9 mouse cellular contexts compared by ENCODE assay signal in genomic region chr7:126248641-126249141, GRCm38 (mm10). TPM values are rescaled to one million over a fixed set of nuclear protein-coding genes. Genes with fewer than 3 reads are reported as not detected.
DNase-seq lines count a peak whose midpoint lies in the region; ATAC-seq and TF ChIP-seq lines count a peak whose summit lies in the region.
"Had no signal": no experiment of that assay in that cellular context is flagged by ENCODE, and none has a peak within 500 bp of the region (broad histone marks: within the 10 kb centered on the region; RNA-seq: fewer than 3 reads in every experiment).

No protein-coding gene starts in this region.

- peaks cover 6% of the 10 kb centered on the region; the same call in 1 of the 2 replicates for H3K4me1 ChIP-seq in kidney, embryonic 16.5 days (ENCODE audit: insufficient read depth, low read length)
- H3K4me1 ChIP-seq in forebrain, embryonic 12.5 days: peaks cover 10% of the 10 kb centered on the region
- peaks cover 11% of the 10 kb centered on the region for H3K4me1 ChIP-seq in heart, postnatal 0 days (ENCODE audit: control insufficient read depth, insufficient read depth)
- H3K4me1 ChIP-seq in neural tube, embryonic 13.5 days (replicated peaks): peaks cover 10% of the 10 kb centered on the region
- H3K4me1 ChIP-seq in liver, embryonic 11.5 days (replicated peaks; ENCODE audit: control insufficient read depth, insufficient read depth, low read length): 0 out of 2 replicates have a peak, but pooled peaks cover 2% of the 10 kb centered on the region

- 44% methylated on average over 17 of the region's 17 CpGs for WGBS in kidney, embryonic 16.5 days
- 52% methylated on average over 17 of the region's 17 CpGs for WGBS in forebrain, embryonic 12.5 days
- WGBS in heart, postnatal 0 days: 20% methylated on average over 17 of the region's 17 CpGs
- WGBS in neural tube, embryonic 13.5 days: 46% methylated on average over 17 of the region's 17 CpGs
- WGBS in liver, embryonic 11.5 days: 42% methylated on average over 17 of the region's 17 CpGs

- no peak for TF ChIP-seq CTCF in heart, postnatal 0 days (IDR thresholded peaks at IDR 0.05; ENCODE audit: low read depth)

- H3K9ac ChIP-seq in kidney, embryonic 16.5 days (replicated peaks; ENCODE audit: low read length): peak overlapping the region; percentile 48; the same call in 1 of the 2 replicates
- peak overlapping the region; percentile 7; the same call in 1 of the 2 replicates for H3K9ac ChIP-seq in forebrain, embryonic 12.5 days
- H3K9ac ChIP-seq in heart, postnatal 0 days (replicated peaks; ENCODE audit: low read depth, low read length): peak overlapping the region; percentile 66
- H3K9ac ChIP-seq in neural tube, embryonic 13.5 days: peak overlapping the region; percentile 12; the same call in 1 of the 2 replicates
- H3K9ac ChIP-seq in liver, embryonic 11.5 days (ENCODE audit: low read depth, low read length): no peak overlapping the region

- DNase-seq in kidney, postnatal 4 days: no peak
- DNase-seq in heart, postnatal 0 days (ENCODE audit: low spot score): no peak
- DNase-seq in right cerebral cortex, postnatal 4 days: no peak
- no peak for DNase-seq in liver, embryonic 11.5 days (ENCODE audit: low spot score)
- DNase-seq: kidney, adult 11 months; thymus, postnatal 36 days had no signal

- no peak for TF ChIP-seq EP300 in heart, postnatal 0 days (IDR thresholded peaks at IDR 0.05; ENCODE audit: low read depth)

- H3K4me3 ChIP-seq in kidney, embryonic 16.5 days (ENCODE audit: low read length): no peak overlapping the region
- H3K4me3 ChIP-seq in forebrain, embryonic 12.5 days (replicated peaks): no peak overlapping the region
- peak overlapping the region; percentile 55 for H3K4me3 ChIP-seq in heart, postnatal 0 days (ENCODE audit: low read depth, low read length)
- peak overlapping the region; percentile 19; the same call in 1 of the 2 replicates for H3K4me3 ChIP-seq in neural tube, embryonic 13.5 days
- H3K4me3 ChIP-seq in liver, embryonic 11.5 days (ENCODE audit: low read depth, low read length): no peak overlapping the region

- no peak for ATAC-seq in kidney, embryonic 16.5 days (ENCODE audit: low FRiP score, low TSS enrichment)
- no peak for ATAC-seq in forebrain, embryonic 12.5 days (ENCODE audit: low FRiP score)
- ATAC-seq in heart, postnatal 0 days (ENCODE audit: insufficient read depth, low read depth): 0 out of 2 replicates have a peak, but pooled peaks have one; percentile 7
- ATAC-seq in neural tube, embryonic 13.5 days (ENCODE audit: low read depth): no peak
- ATAC-seq in liver, embryonic 11.5 days (replicated peaks; ENCODE audit: low FRiP score): no peak

- H3K27ac ChIP-seq in kidney, embryonic 16.5 days (ENCODE audit: low read length): no peak overlapping the region
- no peak overlapping the region for H3K27ac ChIP-seq in forebrain, embryonic 12.5 days
- peak overlapping the region; percentile 68 for H3K27ac ChIP-seq in heart, postnatal 0 days (ENCODE audit: low read depth)
- no peak overlapping the region for H3K27ac ChIP-seq in neural tube, embryonic 13.5 days (replicated peaks)
- H3K27ac ChIP-seq in liver, embryonic 11.5 days (ENCODE audit: low read depth, low read length): no peak overlapping the region

- no peaks in the 10 kb centered on the region for H3K9me3 ChIP-seq in kidney, embryonic 16.5 days (ENCODE audit: low read length)
- no peaks in the 10 kb centered on the region for H3K9me3 ChIP-seq in forebrain, embryonic 12.5 days
- no peaks in the 10 kb centered on the region for H3K9me3 ChIP-seq in heart, postnatal 0 days (replicated peaks; ENCODE audit: control insufficient read depth, low read length)
- no peaks in the 10 kb centered on the region for H3K9me3 ChIP-seq in neural tube, embryonic 13.5 days
- H3K9me3 ChIP-seq in liver, embryonic 11.5 days (ENCODE audit: control insufficient read depth, low read length): no peaks in the 10 kb centered on the region

- H3K4me2 ChIP-seq in kidney, embryonic 16.5 days (replicated peaks; ENCODE audit: low read depth, low read length): 0 out of 2 replicates have a peak overlapping the region, but pooled peaks have one; percentile 26
- H3K4me2 ChIP-seq in forebrain, embryonic 12.5 days: no peak overlapping the region
- peak overlapping the region; percentile 65 for H3K4me2 ChIP-seq in heart, postnatal 0 days (ENCODE audit: low read depth, low read length)
- peak overlapping the region; percentile 21 for H3K4me2 ChIP-seq in neural tube, embryonic 13.5 days
- no peak overlapping the region for H3K4me2 ChIP-seq in liver, embryonic 11.5 days

- peaks cover 4% of the 10 kb centered on the region; the same call in 1 of the 2 replicates for H3K27me3 ChIP-seq in kidney, embryonic 16.5 days (ENCODE audit: insufficient read depth, low read length)
- peaks cover 38% of the 10 kb centered on the region for H3K27me3 ChIP-seq in forebrain, embryonic 12.5 days
- H3K27me3 ChIP-seq in heart, postnatal 0 days (ENCODE audit: control insufficient read depth, insufficient read depth, low read length): no peaks in the 10 kb centered on the region
- peaks cover 5% of the 10 kb centered on the region; the same call in 1 of the 2 replicates for H3K27me3 ChIP-seq in neural tube, embryonic 13.5 days
- H3K27me3 ChIP-seq in liver, embryonic 11.5 days (replicated peaks; ENCODE audit: control insufficient read depth, insufficient read depth, low read length): peaks cover 10% of the 10 kb centered on the region

- no peaks in the 10 kb centered on the region for H3K36me3 ChIP-seq in kidney, embryonic 16.5 days (ENCODE audit: insufficient read depth, low read length)
- H3K36me3 ChIP-seq in forebrain, embryonic 12.5 days (replicated peaks): no peaks in the 10 kb centered on the region
- H3K36me3 ChIP-seq in heart, postnatal 0 days (replicated peaks; ENCODE audit: control insufficient read depth, insufficient read depth, low read length): no peaks in the 10 kb centered on the region
- no peaks in the 10 kb centered on the region for H3K36me3 ChIP-seq in neural tube, embryonic 13.5 days
- no peaks in the 10 kb centered on the region for H3K36me3 ChIP-seq in liver, embryonic 11.5 days (ENCODE audit: control insufficient read depth, insufficient read depth, low read length)

RNA-seq across cellular contexts. Expression of gene Sbk1, which starts 23.7 kb away (rescaled TPM):
- polyA plus RNA-seq in kidney, embryonic 16.5 days (2015; fragmentation: Nextera tagmentation; extraction: Ambion mirVana): 25.9 and 29.7 TPM in 2 replicates
- 264 and 272 TPM in 2 replicates for polyA plus RNA-seq in forebrain, embryonic 12.5 days (2016; fragmentation: Nextera tagmentation; extraction: Ambion mirVana)
- total RNA-seq in heart, postnatal 0 days (2014; rRNA removed; ENCODE audit: low replicate concordance): 42.0 and 48.9 TPM in 2 replicates
- polyA plus RNA-seq in heart, postnatal 0 days (2015; fragmentation: Nextera tagmentation; extraction: Ambion mirVana): 14.9 and 17.4 TPM in 2 replicates
- polyA plus RNA-seq in neural tube, embryonic 13.5 days (2015; fragmentation: Nextera tagmentation; extraction: Ambion mirVana): 238 and 247 TPM in 2 replicates
- 13.6 and 14.2 TPM in 2 replicates for polyA plus RNA-seq in liver, embryonic 11.5 days (2014; fragmentation: Nextera tagmentation; extraction: Ambion mirVana)

RNA-seq across cellular contexts. Expression of gene Xpo6, which starts 48.4 kb away (rescaled TPM):
- polyA plus RNA-seq in kidney, embryonic 16.5 days (2015; fragmentation: Nextera tagmentation; extraction: Ambion mirVana): 48.3 and 54.3 TPM in 2 replicates
- polyA plus RNA-seq in forebrain, embryonic 12.5 days (2016; fragmentation: Nextera tagmentation; extraction: Ambion mirVana): 74.4 and 74.8 TPM in 2 replicates
- total RNA-seq in heart, postnatal 0 days (2014; rRNA removed; ENCODE audit: low replicate concordance): 52.9 and 78.8 TPM in 2 replicates
- 12.3 and 14.2 TPM in 2 replicates for polyA plus RNA-seq in heart, postnatal 0 days (2015; fragmentation: Nextera tagmentation; extraction: Ambion mirVana)
- polyA plus RNA-seq in neural tube, embryonic 13.5 days (2015; fragmentation: Nextera tagmentation; extraction: Ambion mirVana): 47.8 and 54.7 TPM in 2 replicates
- 58.7 and 59.7 TPM in 2 replicates for polyA plus RNA-seq in liver, embryonic 11.5 days (2014; fragmentation: Nextera tagmentation; extraction: Ambion mirVana)

Comparison
In these comparisons a context has a peak if more than half of its experiments do, and no peak if none do; other contexts are left out.
1. H3K4me2 ChIP-seq: peak in kidney, embryonic 16.5 days (single experiment), heart, postnatal 0 days (single experiment) and neural tube, embryonic 13.5 days (single experiment); none in forebrain, embryonic 12.5 days (single experiment) and liver, embryonic 11.5 days (single experiment).
2. H3K4me3 ChIP-seq: peak in heart, postnatal 0 days (single experiment) and neural tube, embryonic 13.5 days (single experiment); none in kidney, embryonic 16.5 days (single experiment), forebrain, embryonic 12.5 days (single experiment) and liver, embryonic 11.5 days (single experiment).